Mouse (Mus musculus) thymus, adult 2 months (tissue): ENCODE data around the gene Aco2.

Experiments used
- CTCF ChIP-seq: fragments of 200-500 bp; IDR thresholded peaks from 2 replicates; pipeline ENCODE4 v1.5.1; 2012; ENCODE audit warnings: mild to moderate bottlenecking, control low read depth, low read length, moderate library complexity, borderline replicate concordance; ENCODE audit not compliant: control insufficient read depth, poor library complexity, insufficient read depth; ENCODE audit errors: extremely low read depth
- POLR2A ChIP-seq: fragments of 200-500 bp; IDR thresholded peaks from 2 replicates; pipeline ENCODE4 v1.6.1; 2012; ENCODE audit warnings: mild to moderate bottlenecking, low read length, control low read depth, moderate library complexity; ENCODE audit not compliant: control insufficient read depth, poor library complexity, insufficient read depth; ENCODE audit errors: extremely low read depth

DNA sequence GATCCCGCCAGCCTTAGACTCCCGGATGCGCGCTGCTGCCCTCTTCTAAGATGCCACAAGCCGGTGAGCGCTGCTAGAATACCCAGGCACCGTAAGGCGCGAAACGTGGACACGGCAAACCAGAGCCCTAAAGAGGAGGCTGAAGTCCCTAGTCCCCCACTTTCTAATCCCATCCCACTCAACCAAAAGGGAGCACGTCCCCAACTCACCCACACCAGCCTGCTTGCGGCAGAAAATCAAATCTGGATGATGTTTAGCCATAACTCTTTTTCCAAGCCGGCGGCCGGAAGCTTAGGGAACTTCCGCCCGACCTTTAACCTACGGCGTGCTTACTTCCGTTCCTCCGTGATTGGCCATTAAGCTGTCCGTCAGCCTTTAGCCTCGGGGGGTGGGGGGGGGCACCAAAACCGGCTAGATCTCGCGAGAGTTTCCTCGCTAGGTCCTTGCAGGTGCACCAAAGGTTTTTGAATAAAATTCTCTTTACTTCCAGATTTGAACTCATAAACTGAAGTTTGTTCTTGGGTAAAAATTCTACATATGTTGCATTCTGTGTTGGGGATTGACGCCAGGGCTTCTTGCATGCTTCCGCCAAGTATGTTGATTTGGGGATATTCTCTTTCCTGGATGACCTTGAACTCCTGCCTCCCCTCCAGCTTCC lies 376 bp upstream of the Aco2 start, which contains the start of gene Phf5a:
- TF ChIP-seq CTCF: no peak
- TF ChIP-seq POLR2A: no peak
